Mouse (Mus musculus) effector memory CD4-positive, alpha-beta T cell, adult 7 months (primary cell): ENCODE results near the gene Rhcg. TPM values are rescaled to one million over a fixed set of nuclear protein-coding genes. Genes with fewer than 3 reads are reported as not detected.

ENCODE experiments used
- polyA plus RNA-seq: library from polyadenylated mRNA; unstranded; fragments of 100-300 nt; shearing (Covaris generic); gene quantifications from one replicate; pipeline ENCODE4 v1.2.1, GENCODE M21; 2017

Gene Rhcg
- not detected for polyA plus RNA-seq

GRCm38 (mm10) chr7:79617418-79617817 lies at the start of gene Rhcg:
Gene Rhcg, minus strand, starts transcription at chr7:79617657.

GRCm38 (mm10) chr7:79659578-79660290 lies 42.3 kb upstream of the Rhcg start, which contains the start of gene Ticrr:
Gene Ticrr, plus strand, starts transcription at chr7:79660196.

Other genes with a start within 250 kb of the Rhcg start
- gene Rlbp1, start 230.6 kb downstream of the Rhcg start, polyA plus RNA-seq = not detected
- 1.2 TPM for gene Fanci, start 225.7 kb downstream of the Rhcg start, polyA plus RNA-seq
- 96.1 TPM for gene Polg, start 151.3 kb downstream of the Rhcg start, polyA plus RNA-seq
- 0.57 TPM for gene Ticrr, start 42.5 kb upstream of the Rhcg start, polyA plus RNA-seq
- gene Kif7, start 98.1 kb upstream of the Rhcg start, polyA plus RNA-seq = 0.45 TPM
- gene Plin1, start 115.2 kb upstream of the Rhcg start, polyA plus RNA-seq = 0.13 TPM
- gene Pex11a, start 125.5 kb upstream of the Rhcg start, polyA plus RNA-seq = 2.4 TPM
- not detected for gene Wdr93, start 125.5 kb upstream of the Rhcg start, polyA plus RNA-seq
- 0.69 TPM for gene Mesp1, start 176.1 kb upstream of the Rhcg start, polyA plus RNA-seq
- 0.51 TPM for gene Mesp2, start 193.1 kb upstream of the Rhcg start, polyA plus RNA-seq
- 1.8 TPM for gene Anpep, start 243.4 kb upstream of the Rhcg start, polyA plus RNA-seq